Mouse (Mus musculus) cortical plate, adult 2 months (tissue): ENCODE data around the gene Susd1. TPM values are rescaled to one million over a fixed set of nuclear protein-coding genes. Genes with fewer than 3 reads are reported as not detected.

Experiments
- H3K27ac ChIP-seq: fragments of 200-500 bp; 2 replicates; pipeline ENCODE4 v1.5.1; 2012; ENCODE audit warnings: low read length, control low read depth, inconsistent platforms; ENCODE audit not compliant: insufficient read depth
- H3K4me1 ChIP-seq: fragments of 200-500 bp; 2 replicates; pipeline ENCODE4 v1.6.1; 2011; ENCODE audit warnings: low read length; ENCODE audit not compliant: control insufficient read depth, insufficient read depth
- H3K4me3 ChIP-seq: fragments of 200-500 bp; 2 replicates; pipeline ENCODE4 v1.5.1; 2011; ENCODE audit warnings: mild to moderate bottlenecking, low read length, control low read depth; ENCODE audit not compliant: insufficient read depth
- CTCF ChIP-seq: fragments of 200-500 bp; IDR thresholded peaks from 2 replicates; pipeline ENCODE4 v1.5.1; 2011; ENCODE audit warnings: mild to moderate bottlenecking, control low read depth, low read length; ENCODE audit not compliant: insufficient read depth; ENCODE audit errors: extremely low read depth
- POLR2A ChIP-seq: fragments of 200-500 bp; IDR thresholded peaks from 2 replicates; pipeline ENCODE4 v1.6.1; 2011; ENCODE audit warnings: mild to moderate bottlenecking, low read length, control low read depth; ENCODE audit not compliant: insufficient read depth; ENCODE audit errors: extremely low read depth
- polyA plus RNA-seq: library from polyadenylated mRNA; depleted of rRNA; stranded (reverse); fragments of >200 nt; gene quantifications from 2 replicates; pipeline ENCODE4 v1.2.3, GENCODE M21; 2012

Susd1 gene
- polyA plus RNA-seq, 1 experiment: 12.8 TPM

- no peak for TF ChIP-seq POLR2A
- no peak for TF ChIP-seq CTCF
- H3K4me1 ChIP-seq: no peaks in the 10 kb centered on the region
- H3K27ac ChIP-seq: no peak overlapping the region
- no peak overlapping the region for H3K4me3 ChIP-seq
Observed at GRCm38 (mm10) chr4:59413428-59413827, 25.0 kb downstream of the Susd1 start.

GRCm38 (mm10) chr4:59411153-59411552, 27.3 kb downstream of the Susd1 start:
- Histone ChIP-seq H3K27ac (no peak overlapping the region), H3K4me1 (no peaks in the 10 kb centered on the region), H3K4me3 (no peak overlapping the region)
- no peak for TF ChIP-seq POLR2A
- no peak for TF ChIP-seq CTCF

- no peak overlapping the region for H3K27ac ChIP-seq
- H3K4me1 ChIP-seq: no peaks in the 10 kb centered on the region
- TF ChIP-seq POLR2A (no peak), CTCF (no peak)
- H3K4me3 ChIP-seq: no peak overlapping the region
Observed at GRCm38 (mm10) chr4:59407766-59408165, 30.7 kb downstream of the Susd1 start.

- no peak for TF ChIP-seq CTCF
- no peak for TF ChIP-seq POLR2A
- Histone ChIP-seq H3K27ac (no peak overlapping the region), H3K4me3 (no peak overlapping the region), H3K4me1 (no peaks in the 10 kb centered on the region)
Observed at GRCm38 (mm10) chr4:59404375-59404774, 34.1 kb downstream of the Susd1 start.

GRCm38 (mm10) chr4:59400931-59401330, 37.5 kb downstream of the Susd1 start:
- H3K27ac ChIP-seq: no peak overlapping the region

GRCm38 (mm10) chr4:59399343-59399742, 39.1 kb downstream of the Susd1 start:
- H3K27ac ChIP-seq: no peak overlapping the region
- TF ChIP-seq POLR2A (no peak), CTCF (no peak)
- H3K4me1 ChIP-seq: no peaks in the 10 kb centered on the region
- H3K4me3 ChIP-seq: no peak overlapping the region

More at GRCm38 (mm10) chr4:59400931-59401330, 37.5 kb downstream of the Susd1 start:
- TF ChIP-seq CTCF (no peak), POLR2A (no peak)
- H3K4me1 ChIP-seq: no peaks in the 10 kb centered on the region
- H3K4me3 ChIP-seq: no peak overlapping the region

GRCm38 (mm10) chr4:59395528-59395927, 42.9 kb downstream of the Susd1 start:
- no peak overlapping the region for H3K27ac ChIP-seq
- no peaks in the 10 kb centered on the region for H3K4me1 ChIP-seq
- TF ChIP-seq CTCF (no peak), POLR2A (no peak)
- H3K4me3 ChIP-seq: no peak overlapping the region

GRCm38 (mm10) chr4:59394155-59394554, 44.3 kb downstream of the Susd1 start:
- no peak overlapping the region for H3K27ac ChIP-seq
- H3K4me3 ChIP-seq: no peak overlapping the region
- TF ChIP-seq POLR2A: no peak
- no peak for TF ChIP-seq CTCF
- no peaks in the 10 kb centered on the region for H3K4me1 ChIP-seq

- H3K4me1 ChIP-seq: peaks cover 9% of the 10 kb centered on the region; the same call in 1 of the 2 replicates
- peak overlapping the region; percentile 51 for H3K27ac ChIP-seq
- TF ChIP-seq CTCF (no peak), POLR2A (peak; percentile 44; the same call in 1 of the 2 replicates)
- H3K4me3 ChIP-seq: no peak overlapping the region
Observed at GRCm38 (mm10) chr4:59388447-59389030, 49.9 kb downstream of the Susd1 start.

- no peak overlapping the region for H3K27ac ChIP-seq
- no peak overlapping the region for H3K4me3 ChIP-seq
- no peak for TF ChIP-seq CTCF
- TF ChIP-seq POLR2A: no peak
- peaks cover 10% of the 10 kb centered on the region; the same call in 1 of the 2 replicates for H3K4me1 ChIP-seq
Observed at GRCm38 (mm10) chr4:59387387-59388210, 50.8 kb downstream of the Susd1 start.
